Mouse (Mus musculus) neutrophil, adult 83 days (primary cell): Measurements from ENCODE around the gene Dusp2. TPM values are rescaled to one million over a fixed set of nuclear protein-coding genes. Genes with fewer than 3 reads are reported as not detected.

Experiments
- total RNA-seq, 2 experiments: library from RNA; stranded (reverse); gene quantifications; one replicate each; pipeline ENCODE4 v1.2.4; 2023

Dusp2 gene
- total RNA-seq, result 10 to 100 TPM; 47.8 to 57.1 TPM

GRCm38 (mm10) chr2:127335767-127336496, at the start of gene Dusp2:
Dusp2 (plus strand) TSS chr2:127336159.

GRCm38 (mm10) chr2:127338416-127338815, 2.5 kb downstream of the Dusp2 start, which contains the start of gene Astl:
Astl (plus strand) TSS chr2:127338639.

GRCm38 (mm10) chr2:127362459-127363281, 26.7 kb downstream of the Dusp2 start, which contains the start of gene Adra2b:
Adra2b (plus strand) TSS chr2:127363208.

Other genes with a start within 250 kb of the Dusp2 start
- 10 to 100 TPM; 47.6 to 50.7 TPM for gene Ncaph, start 202.2 kb upstream of the Dusp2 start, total RNA-seq
- 10 to 100 TPM; 20.2 to 26.7 TPM for gene Itpripl1, start 192.7 kb upstream of the Dusp2 start, total RNA-seq
- under 1 TPM; 0.49 to 0.83 TPM for gene 1810024B03Rik, start 127.9 kb upstream of the Dusp2 start, total RNA-seq
- 10 to 100 TPM; 79.8 to 86.3 TPM for gene Snrnp200, start 127.8 kb upstream of the Dusp2 start, total RNA-seq
- 10 to 100 TPM; 28.2 to 31.3 TPM for gene Ciao1, start 88.3 kb upstream of the Dusp2 start, total RNA-seq
- 10 to 100 TPM; 59.6 to 65.8 TPM for gene Tmem127, start 88.3 kb upstream of the Dusp2 start, total RNA-seq
- 10 to 100 TPM; 69.1 to 72.4 TPM for gene Stard7, start 65.9 kb upstream of the Dusp2 start, total RNA-seq
- gene Astl, start 2.5 kb downstream of the Dusp2 start, total RNA-seq, result under 1 TPM; 0.33 to 0.66 TPM
- not detected for gene Adra2b, start 27.0 kb downstream of the Dusp2 start, total RNA-seq
- not detected for gene Gpat2, start 89.0 kb downstream of the Dusp2 start, total RNA-seq
- gene Fahd2a, start 108.4 kb downstream of the Dusp2 start, total RNA-seq, result 1 to 10 TPM; 4.9 to 9.7 TPM
- 1 to 10 TPM; 1.2 to 1.7 TPM for gene Kcnip3, start 185.9 kb downstream of the Dusp2 start, total RNA-seq
- not detected for gene Prom2, start 205.3 kb downstream of the Dusp2 start, total RNA-seq